Mouse (Mus musculus) thymus, adult 2 months (tissue): ENCODE results near the gene Usp45.

Experiments used
- CTCF ChIP-seq: fragments of 200-500 bp; IDR thresholded peaks from 2 replicates; pipeline ENCODE4 v1.5.1; 2012; ENCODE audit warnings: mild to moderate bottlenecking, control low read depth, low read length, moderate library complexity, borderline replicate concordance; ENCODE audit not compliant: control insufficient read depth, poor library complexity, insufficient read depth; ENCODE audit errors: extremely low read depth
- POLR2A ChIP-seq: fragments of 200-500 bp; IDR thresholded peaks from 2 replicates; pipeline ENCODE4 v1.6.1; 2012; ENCODE audit warnings: mild to moderate bottlenecking, low read length, control low read depth, moderate library complexity; ENCODE audit not compliant: control insufficient read depth, poor library complexity, insufficient read depth; ENCODE audit errors: extremely low read depth

DNA sequence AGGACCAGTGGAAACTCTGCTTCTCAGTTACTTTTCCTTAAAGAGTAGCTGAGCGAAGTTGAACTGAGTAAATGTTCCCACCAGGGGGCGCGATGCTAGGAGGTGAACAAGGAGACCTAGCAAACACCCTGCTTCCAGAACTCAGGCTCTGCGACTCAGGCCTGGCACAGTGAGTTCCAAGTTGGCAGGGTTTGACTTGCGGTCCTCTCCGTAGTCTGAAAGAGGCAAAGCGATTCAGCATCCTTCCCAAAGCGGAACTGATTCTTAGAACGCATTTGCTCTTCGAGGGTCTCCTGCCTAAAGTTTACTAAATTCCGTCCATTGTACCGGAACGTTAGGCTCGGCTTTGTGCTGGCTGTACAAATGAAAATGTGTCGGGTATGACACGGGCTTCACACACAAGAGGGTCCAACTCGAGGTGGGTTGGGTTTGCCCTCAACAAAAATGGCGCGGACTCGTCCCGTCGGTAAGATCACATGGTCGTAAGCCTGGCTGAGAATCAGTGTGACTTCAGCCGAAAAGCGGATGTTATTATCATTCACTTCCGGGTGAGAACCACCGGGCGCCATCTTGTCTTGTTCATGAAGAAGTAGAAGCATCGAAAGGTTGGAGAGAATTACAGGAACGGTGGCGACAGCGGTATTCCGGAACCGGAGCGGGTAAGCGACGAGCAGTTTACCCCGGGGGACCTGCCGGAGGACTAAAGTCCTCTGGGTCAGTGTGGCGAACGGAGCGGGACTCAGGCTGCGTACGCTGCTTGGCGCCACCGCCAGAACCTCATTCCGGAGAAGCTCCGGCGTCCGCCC lies 80.7 kb downstream of the Usp45 start, which contains the start of gene Pnisr:
- TF ChIP-seq CTCF (peak; percentile 83; the same call in 1 of the 2 replicates), POLR2A (no peak)
